Mouse (Mus musculus) brain, embryonic 14.5 days (tissue): ENCODE results near the gene Ptprcap.

ENCODE experiments used
- CTCF ChIP-seq: fragments of 200-500 bp; IDR thresholded peaks from 2 replicates; pipeline ENCODE4 v1.5.1; 2012; ENCODE audit warnings: inconsistent platforms, mild to moderate bottlenecking, moderate library complexity, borderline replicate concordance; ENCODE audit not compliant: insufficient read depth, insufficient read length; ENCODE audit errors: extremely low read depth
- POLR2A ChIP-seq: fragments of 200-500 bp; IDR thresholded peaks from 2 replicates; pipeline ENCODE4 v1.6.1; 2012; ENCODE audit warnings: mild to moderate bottlenecking, inconsistent platforms, borderline replicate concordance; ENCODE audit not compliant: poor library complexity, insufficient read depth, insufficient read length, severe bottlenecking; ENCODE audit errors: extremely low read depth

GRCm38 (mm10) chr19:4149283-4149682, 4.1 kb upstream of the Ptprcap start:
- TF ChIP-seq CTCF, result no peak
- TF ChIP-seq POLR2A, result no peak
